Mouse (Mus musculus) midbrain, postnatal 0 days (tissue): ENCODE data around the gene Ppp2r1b. TPM values are rescaled to one million over a fixed set of nuclear protein-coding genes. Genes with fewer than 3 reads are reported as not detected.
"Not testable (repeated sequence)": the region's sequence is repeated elsewhere in the genome, so short reads cannot be mapped to it uniquely, and the experiment has no call there.

Experiments used
- ATAC-seq: fragments of 200-750 bp; cut with Nextera tagmentation; 2 replicates; pipeline ENCODE4 v1.8.0; 2017; ENCODE audit warnings: moderate number of reproducible peaks, mild to moderate bottlenecking, moderate TSS enrichment, moderate library complexity; ENCODE audit not compliant: low FRiP score
- DNase-seq: peaks from one replicate; pipeline ENCODE4 v3.0.0-alpha.2; 2015; ENCODE audit warnings: low spot score
- H3K27ac ChIP-seq: fragments of 300-500 bp; sonication (generic); 2 replicates; pipeline ENCODE4 v1.5.1; 2014; ENCODE audit warnings: low read depth, mild to moderate bottlenecking, low read length, mixed read lengths
- H3K27me3 ChIP-seq: fragments of 300-500 bp; sonication (generic); 2 replicates; pipeline ENCODE4 v1.6.1; 2014; ENCODE audit warnings: low read length, control low read depth, mixed read lengths; ENCODE audit not compliant: insufficient read depth
- H3K36me3 ChIP-seq: fragments of 300-500 bp; sonication (generic); 2 replicates; pipeline ENCODE4 v1.6.1; 2014; ENCODE audit warnings: low read length, control low read depth, mixed read lengths; ENCODE audit not compliant: insufficient read depth
- H3K4me1 ChIP-seq: fragments of 300-500 bp; sonication (generic); 2 replicates; pipeline ENCODE4 v1.6.1; 2014; ENCODE audit warnings: mild to moderate bottlenecking, control low read depth, antibody characterized with exemption, low read length, mixed read lengths; ENCODE audit not compliant: insufficient read depth
- H3K4me2 ChIP-seq: fragments of 300-500 bp; sonication (generic); 2 replicates; pipeline ENCODE4 v1.6.1; 2014; ENCODE audit warnings: low read depth, mild to moderate bottlenecking, low read length, mixed read lengths; ENCODE audit not compliant: poor library complexity, severe bottlenecking
- H3K4me3 ChIP-seq: fragments of 300-500 bp; sonication (generic); 2 replicates; pipeline ENCODE4 v1.5.1; 2014; ENCODE audit warnings: low read depth, mild to moderate bottlenecking, low read length, moderate library complexity
- H3K9ac ChIP-seq: fragments of 300-500 bp; sonication (generic); replicated peaks from 2 replicates; pipeline ENCODE4 v1.6.1; 2014; ENCODE audit warnings: mild to moderate bottlenecking, low read length, moderate library complexity, mixed read lengths; ENCODE audit not compliant: poor library complexity, severe bottlenecking
- H3K9me3 ChIP-seq: fragments of 300-500 bp; sonication (generic); 2 replicates; pipeline ENCODE4 v1.6.1; 2016; ENCODE audit warnings: low read length, control low read depth
- CTCF ChIP-seq: IDR thresholded peaks from 2 replicates; pipeline ENCODE4 v1.5.1; 2016; ENCODE audit warnings: antibody characterized with exemption, mild to moderate bottlenecking
- WGBS: fragments of 180-500 bp; shearing (Covaris S2); extraction: QIAGEN DNeasy Blood & Tissue Kit; methylation state at CpG from one replicate; pipeline ENCODE4 v1.1.7; 2014; 5-methylcytosine and 5-hydroxymethylcytosine counted together
- polyA plus RNA-seq: library from polyadenylated mRNA; unstranded; fragments of >200 nt; fragmentation: Nextera tagmentation; extraction: Ambion mirVana; gene quantifications from 2 replicates; pipeline ENCODE4 v1.2.1, GENCODE M21; 2015
- total RNA-seq: library from RNA; depleted of rRNA; stranded (reverse); fragments of >200 nt; gene quantifications from 2 replicates; pipeline ENCODE4 v1.2.3, GENCODE M21; 2014

The Ppp2r1b gene
- total and polyA plus RNA-seq, 2 experiments from 2014 or later: 14.8 to 30.2 TPM

DNA sequence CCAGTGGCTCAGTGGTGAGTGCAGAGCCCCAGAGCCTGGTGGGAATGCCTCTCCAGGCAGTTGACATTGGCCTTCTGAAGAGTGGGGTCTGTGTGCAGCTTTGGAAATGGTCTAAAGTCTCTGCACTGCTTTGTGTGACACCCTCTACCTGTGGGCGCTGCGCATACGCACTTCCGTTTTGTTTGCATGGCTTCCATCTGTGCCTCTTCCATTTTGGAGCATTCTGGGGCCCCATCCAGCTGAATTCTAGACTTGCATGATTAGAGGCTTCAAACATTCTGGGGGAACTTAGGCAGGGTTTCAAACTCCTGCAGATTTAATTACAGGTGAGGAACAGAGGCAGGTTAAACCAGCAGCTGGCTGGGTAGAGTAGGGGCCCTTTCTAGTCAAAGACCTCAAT lies 12.9 kb upstream of the Ppp2r1b start:
- no peak overlapping the region for H3K9ac ChIP-seq
- H3K9me3 ChIP-seq: no peaks in the 10 kb centered on the region
- no peak overlapping the region for H3K4me2 ChIP-seq
- ATAC-seq (no peak), DNase-seq (no peak)
- H3K27me3 ChIP-seq: no peaks in the 10 kb centered on the region
- TF ChIP-seq CTCF: no peak
- H3K36me3 ChIP-seq: peaks cover 10% of the 10 kb centered on the region; the same call in 1 of the 2 replicates
- no peak overlapping the region for H3K4me3 ChIP-seq
- H3K27ac ChIP-seq: no peak overlapping the region
- H3K4me1 ChIP-seq: no peaks in the 10 kb centered on the region
- WGBS: 98% methylated on average over 4 of the region's 4 CpGs

- not testable (repeated sequence) for H3K9me3 ChIP-seq, H3K27me3 ChIP-seq, H3K9ac ChIP-seq, H3K4me1 ChIP-seq, DNase-seq, H3K27ac ChIP-seq, ATAC-seq, H3K4me3 ChIP-seq, H3K4me2 ChIP-seq
- WGBS: 92% methylated on average over 2 of the region's 2 CpGs
- H3K36me3 ChIP-seq: peaks cover 10% of the 10 kb centered on the region; the same call in 1 of the 2 replicates
Measured at GRCm38 (mm10) chr9:50832582-50832981, 12.5 kb upstream of the Ppp2r1b start.

DNA sequence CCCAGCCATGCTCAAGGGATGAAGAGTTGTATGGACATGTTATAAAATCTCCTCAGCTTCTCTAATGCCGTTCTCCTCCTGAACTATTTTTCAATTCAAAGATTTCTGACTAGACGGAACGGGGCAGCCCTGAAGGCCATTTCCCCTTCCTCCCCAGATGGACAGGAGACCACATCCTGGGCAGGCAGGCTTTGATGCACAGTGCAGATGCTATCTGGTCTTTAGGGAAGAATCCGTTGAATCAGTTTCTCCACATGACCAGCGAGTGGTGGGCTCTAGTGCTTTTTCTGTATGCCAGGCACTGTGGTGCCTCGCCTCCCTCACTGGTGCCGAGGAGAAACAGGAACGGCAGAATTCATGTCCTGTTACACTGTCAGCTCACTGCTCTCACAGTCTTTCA lies 11.3 kb upstream of the Ppp2r1b start:
- no peaks in the 10 kb centered on the region for H3K4me1 ChIP-seq
- no peak overlapping the region for H3K27ac ChIP-seq
- no peak overlapping the region for H3K9ac ChIP-seq
- no peak for DNase-seq
- H3K27me3 ChIP-seq: no peaks in the 10 kb centered on the region
- peaks cover 10% of the 10 kb centered on the region; the same call in 1 of the 2 replicates for H3K36me3 ChIP-seq
- H3K4me3 ChIP-seq: no peak overlapping the region
- ATAC-seq: no peak
- WGBS: 77% methylated on average over 8 of the region's 8 CpGs
- no peaks in the 10 kb centered on the region for H3K9me3 ChIP-seq
- no peak for TF ChIP-seq CTCF
- no peak overlapping the region for H3K4me2 ChIP-seq

- no peak overlapping the region for H3K27ac ChIP-seq
- no peaks in the 10 kb centered on the region for H3K27me3 ChIP-seq
- DNase-seq (no peak), ATAC-seq (no peak)
- no peak for TF ChIP-seq CTCF
- H3K4me1 ChIP-seq: no peaks in the 10 kb centered on the region
- H3K4me2 ChIP-seq: no peak overlapping the region
- H3K36me3 ChIP-seq: peaks cover 7% of the 10 kb centered on the region; the same call in 1 of the 2 replicates
- no peak overlapping the region for H3K4me3 ChIP-seq
- 88% methylated on average over 10 of the region's 10 CpGs for WGBS
- no peaks in the 10 kb centered on the region for H3K9me3 ChIP-seq
- no peak overlapping the region for H3K9ac ChIP-seq
Measured at GRCm38 (mm10) chr9:50835068-50835705, 9.9 kb upstream of the Ppp2r1b start.

- no peak overlapping the region for H3K4me2 ChIP-seq
- DNase-seq (no peak), ATAC-seq (no peak)
- H3K27ac ChIP-seq: no peak overlapping the region
- WGBS: 84% methylated on average over 4 of the region's 4 CpGs
- H3K27me3 ChIP-seq: no peaks in the 10 kb centered on the region
- TF ChIP-seq CTCF: no peak
- no peaks in the 10 kb centered on the region for H3K4me1 ChIP-seq
- H3K9ac ChIP-seq: no peak overlapping the region
- H3K4me3 ChIP-seq: no peak overlapping the region
- H3K9me3 ChIP-seq: no peaks in the 10 kb centered on the region
- peaks cover 7% of the 10 kb centered on the region; the same call in 1 of the 2 replicates for H3K36me3 ChIP-seq
Measured at GRCm38 (mm10) chr9:50836097-50836496, 9.0 kb upstream of the Ppp2r1b start.

DNA sequence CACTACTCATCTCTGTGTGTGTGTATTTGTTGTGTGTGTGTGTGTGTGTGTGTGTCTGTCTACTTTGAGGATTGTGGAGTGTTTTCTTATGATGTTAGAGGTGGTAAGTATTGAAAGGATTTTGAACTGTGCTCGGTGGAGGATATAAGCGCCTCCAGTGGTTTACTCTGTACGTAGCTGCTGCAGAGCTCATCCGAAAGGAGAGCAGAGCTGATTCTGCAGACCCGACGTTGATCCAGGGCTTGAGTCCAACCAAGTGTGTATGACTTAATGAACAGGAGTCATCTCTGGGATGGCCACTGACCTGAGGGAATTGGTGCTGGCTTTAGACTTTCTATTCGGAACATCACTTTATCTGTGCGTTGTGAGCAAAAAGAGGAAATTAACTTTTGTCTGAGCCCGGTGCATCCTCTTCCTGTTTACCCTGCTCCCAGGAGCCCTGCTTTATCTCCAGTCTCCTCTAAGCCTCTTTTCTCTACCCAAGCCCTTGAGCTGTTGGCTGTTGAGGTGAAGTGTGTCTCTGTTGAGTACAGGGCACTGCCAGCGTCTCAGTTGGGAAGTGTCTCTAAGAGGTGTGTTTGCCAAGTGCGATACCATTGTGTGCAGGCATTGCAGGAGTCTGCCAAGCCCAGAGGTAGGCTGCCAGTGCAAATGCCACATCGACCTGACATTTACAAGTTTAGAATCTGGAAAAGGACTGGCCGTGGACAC lies 3.9 kb upstream of the Ppp2r1b start:
- no peaks in the 10 kb centered on the region for H3K9me3 ChIP-seq
- H3K27ac ChIP-seq: no peak overlapping the region
- no peak overlapping the region for H3K4me2 ChIP-seq
- no peaks in the 10 kb centered on the region for H3K4me1 ChIP-seq
- no peak for DNase-seq
- H3K9ac ChIP-seq: no peak overlapping the region
- no peak for ATAC-seq
- TF ChIP-seq CTCF: no peak
- 81% methylated on average over 13 of the region's 13 CpGs for WGBS
- no peak overlapping the region for H3K4me3 ChIP-seq
- H3K36me3 ChIP-seq: peaks cover 19% of the 10 kb centered on the region; the same call in 1 of the 2 replicates
- H3K27me3 ChIP-seq: no peaks in the 10 kb centered on the region
